Mouse (Mus musculus) stomach, postnatal 0 days (tissue): Measurements from ENCODE around the gene Mrpl20.

Experiments
- CTCF ChIP-seq: IDR thresholded peaks from 2 replicates; pipeline ENCODE4 v1.5.1; 2016; ENCODE audit warnings: antibody characterized with exemption, low read depth, mild to moderate bottlenecking, moderate library complexity
- EP300 ChIP-seq: optimal IDR thresholded peaks from 2 replicates; pipeline ENCODE3; 2016; ENCODE audit warnings: antibody characterized with exemption

GRCm38 (mm10) chr4:155846871-155847578, 44.3 kb downstream of the Mrpl20 start, which contains the start of gene Dvl1:
- TF ChIP-seq CTCF (peak; percentile 63), EP300 (no peak)
